Mouse (Mus musculus): ENCODE data around the gene Psmb11.

- TF ChIP-seq TAL1 (conservative IDR thresholded peaks at IDR 0.05; ENCODE audit: low read depth, low read length) (no peak), GATA1 (IDR thresholded peaks at IDR 0.05; ENCODE audit: borderline replicate concordance, low read length) (no peak)
Measured at GRCm38 (mm10) chr14:54643011-54643410, 21.8 kb downstream of the Psmb11 start.
